Mouse (Mus musculus) left cerebral cortex, adult 8-10 months (tissue): Measurements from ENCODE around the gene Adcy6. TPM values are rescaled to one million over a fixed set of nuclear protein-coding genes. Genes with fewer than 3 reads are reported as not detected.
"Not testable (repeated sequence)": the region's sequence is repeated elsewhere in the genome, so short reads cannot be mapped to it uniquely, and the experiment has no call there.

Source experiments
- DNase-seq, 2 experiments: peaks; one replicate each; pipeline ENCODE4 v3.0.0; 2022; ENCODE audit warnings: low spot score in 2 of 2
- total RNA-seq, 4 experiments: library from RNA; stranded (reverse); gene quantifications; 2 replicates each; pipeline ENCODE4 v1.2.4; 2022

The Adcy6 gene
- total RNA-seq, 4 experiments from 2014 or later: 39.7 to 46.1 (median 41.2) TPM

- no peak for DNase-seq
Measured at GRCm38 (mm10) chr15:98602191-98602881, 7.5 kb downstream of the Adcy6 start.

- no peak for DNase-seq
Measured at GRCm38 (mm10) chr15:98601832-98602190, 8.1 kb downstream of the Adcy6 start.

GRCm38 (mm10) chr15:98600036-98600709 is 9.7 kb downstream of the Adcy6 start:
- DNase-seq: no peak

- DNase-seq: no peak
Measured at GRCm38 (mm10) chr15:98596609-98597008, 13.3 kb downstream of the Adcy6 start.

- no peak for DNase-seq
Measured at GRCm38 (mm10) chr15:98595049-98595448, 14.8 kb downstream of the Adcy6 start.

- DNase-seq: peak in 1 of 2 experiments; percentile 55
Measured at GRCm38 (mm10) chr15:98594193-98594592, 15.7 kb downstream of the Adcy6 start.

GRCm38 (mm10) chr15:98591396-98591795 is 18.5 kb downstream of the Adcy6 start:
- no peak for DNase-seq

- DNase-seq: no peak
Measured at GRCm38 (mm10) chr15:98589640-98590336, 20.1 kb downstream of the Adcy6 start.

- no peak for DNase-seq
Measured at GRCm38 (mm10) chr15:98587751-98588150, 22.1 kb downstream of the Adcy6 start.

GRCm38 (mm10) chr15:98586141-98586540 is 23.7 kb downstream of the Adcy6 start:
- not testable (repeated sequence) for DNase-seq

GRCm38 (mm10) chr15:98585421-98585820 is 24.5 kb downstream of the Adcy6 start:
- no peak for DNase-seq

- DNase-seq: no peak
Measured at GRCm38 (mm10) chr15:98582996-98583395, 26.9 kb downstream of the Adcy6 start.

- DNase-seq: peak in 1 of 2 experiments; percentile 28
Measured at GRCm38 (mm10) chr15:98582410-98582809, 27.5 kb downstream of the Adcy6 start.

GRCm38 (mm10) chr15:98579795-98580464 is 29.9 kb downstream of the Adcy6 start:
- peak; percentile 40 to 47 for DNase-seq

- DNase-seq: no peak
Measured at GRCm38 (mm10) chr15:98579310-98579709, 30.6 kb downstream of the Adcy6 start.

GRCm38 (mm10) chr15:98573293-98573692 is 36.6 kb downstream of the Adcy6 start:
- DNase-seq: no peak

- no peak for DNase-seq
Measured at GRCm38 (mm10) chr15:98570873-98571538, 38.9 kb downstream of the Adcy6 start, which contains the start of the genes Ccnt1 and 4930415O20Rik. Gene Ccnt1, minus strand, starts transcription at chr15:98570923. Gene 4930415O20Rik, plus strand, starts transcription at chr15:98571004.

- DNase-seq: no peak
Measured at GRCm38 (mm10) chr15:98569795-98570365, 40.0 kb downstream of the Adcy6 start.

- no peak for DNase-seq
Measured at GRCm38 (mm10) chr15:98569216-98569615, 40.7 kb downstream of the Adcy6 start.

- no peak for DNase-seq
Measured at GRCm38 (mm10) chr15:98568256-98569033, 41.4 kb downstream of the Adcy6 start.
